Mouse (Mus musculus): ENCODE data around the gene Lsm10. TPM values are rescaled to one million over a fixed set of nuclear protein-coding genes. Genes with fewer than 3 reads are reported as not detected.

Lsm10 gene
- polyA plus RNA-seq, 1 experiment from 2014 or later, result 27.7 TPM

DNA sequence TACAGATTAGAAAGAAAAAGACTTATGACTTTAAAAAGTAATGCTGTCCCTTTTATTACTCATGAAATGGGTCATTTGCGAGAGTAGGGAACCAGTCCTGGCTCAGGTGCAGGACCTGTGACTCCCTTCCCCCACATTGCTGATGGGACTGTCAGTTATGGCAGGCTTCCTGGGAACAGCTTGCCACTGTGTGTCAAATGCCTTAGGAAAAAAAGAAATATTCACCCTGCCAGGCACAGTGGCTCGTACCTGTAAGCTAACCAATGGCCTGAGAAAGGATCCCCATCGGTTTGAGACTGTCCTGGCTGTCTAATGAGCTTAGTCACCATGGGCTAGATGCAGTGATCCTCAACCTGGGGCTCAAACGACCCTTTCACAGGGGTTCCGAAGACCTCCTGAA is 23.6 kb downstream of the Lsm10 start:
- no peak for TF ChIP-seq EP300 (IDR thresholded peaks at IDR 0.05; ENCODE audit: low read depth)
- Histone ChIP-seq H3K27me3 (ENCODE audit: insufficient read depth, low read length) (no peaks in the 10 kb centered on the region), H3K4me3 (ENCODE audit: low read depth, low read length) (no peak overlapping the region), H3K27ac (ENCODE audit: low read depth) (no peak overlapping the region), H3K9ac (replicated peaks) (no peak overlapping the region), H3K4me2 (ENCODE audit: low read depth, low read length) (no peak overlapping the region), H3K9me3 (ENCODE audit: low read length) (no peaks in the 10 kb centered on the region), H3K4me1 (ENCODE audit: insufficient read depth) (peaks cover 7% of the 10 kb centered on the region), H3K36me3 (replicated peaks; ENCODE audit: insufficient read depth, low read length) (peaks cover 7% of the 10 kb centered on the region; the same call in 1 of the 2 replicates)
- ATAC-seq (no peak), DNase-seq (no peak)
- WGBS (ENCODE audit: insufficient replicate concordance), result 81% methylated on average over 5 of the region's 5 CpGs

DNA sequence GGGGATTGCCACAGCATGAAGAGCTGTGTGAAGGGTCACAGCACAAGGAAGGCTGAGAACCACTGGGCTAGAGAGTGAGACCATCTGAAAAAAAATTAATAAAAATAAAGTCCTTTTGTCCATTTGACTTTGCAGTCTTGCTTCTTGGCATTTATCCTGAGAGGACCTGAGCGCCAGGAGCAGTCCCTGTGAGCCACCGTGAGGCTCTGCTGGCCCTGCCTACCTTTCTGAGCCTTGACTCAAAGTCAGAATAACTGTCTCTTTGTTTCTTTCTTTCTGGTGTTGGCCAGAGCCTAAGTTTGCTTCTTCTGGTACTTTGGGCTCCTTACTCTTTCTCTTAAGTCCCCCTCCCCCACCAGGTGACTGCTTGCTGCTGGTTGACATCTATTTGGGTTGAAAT is 24.1 kb downstream of the Lsm10 start:
- no peak overlapping the region for H3K4me2 ChIP-seq (ENCODE audit: low read depth, low read length)
- H3K27me3 ChIP-seq (ENCODE audit: insufficient read depth, low read length), result no peaks in the 10 kb centered on the region
- peaks cover 5% of the 10 kb centered on the region for H3K4me1 ChIP-seq (ENCODE audit: insufficient read depth)
- peaks cover 8% of the 10 kb centered on the region; the same call in 1 of the 2 replicates for H3K36me3 ChIP-seq (replicated peaks; ENCODE audit: insufficient read depth, low read length)
- DNase-seq (no peak), ATAC-seq (no peak)
- 86% methylated on average over 2 of the region's 2 CpGs for WGBS (ENCODE audit: insufficient replicate concordance)
- H3K27ac ChIP-seq (ENCODE audit: low read depth), result no peak overlapping the region
- no peak overlapping the region for H3K4me3 ChIP-seq (ENCODE audit: low read depth, low read length)
- H3K9me3 ChIP-seq (ENCODE audit: low read length), result no peaks in the 10 kb centered on the region
- no peak for TF ChIP-seq EP300 (IDR thresholded peaks at IDR 0.05; ENCODE audit: low read depth)
- no peak for TF ChIP-seq CTCF (IDR thresholded peaks at IDR 0.05; ENCODE audit: low read depth)
- H3K9ac ChIP-seq (replicated peaks), result no peak overlapping the region

DNA sequence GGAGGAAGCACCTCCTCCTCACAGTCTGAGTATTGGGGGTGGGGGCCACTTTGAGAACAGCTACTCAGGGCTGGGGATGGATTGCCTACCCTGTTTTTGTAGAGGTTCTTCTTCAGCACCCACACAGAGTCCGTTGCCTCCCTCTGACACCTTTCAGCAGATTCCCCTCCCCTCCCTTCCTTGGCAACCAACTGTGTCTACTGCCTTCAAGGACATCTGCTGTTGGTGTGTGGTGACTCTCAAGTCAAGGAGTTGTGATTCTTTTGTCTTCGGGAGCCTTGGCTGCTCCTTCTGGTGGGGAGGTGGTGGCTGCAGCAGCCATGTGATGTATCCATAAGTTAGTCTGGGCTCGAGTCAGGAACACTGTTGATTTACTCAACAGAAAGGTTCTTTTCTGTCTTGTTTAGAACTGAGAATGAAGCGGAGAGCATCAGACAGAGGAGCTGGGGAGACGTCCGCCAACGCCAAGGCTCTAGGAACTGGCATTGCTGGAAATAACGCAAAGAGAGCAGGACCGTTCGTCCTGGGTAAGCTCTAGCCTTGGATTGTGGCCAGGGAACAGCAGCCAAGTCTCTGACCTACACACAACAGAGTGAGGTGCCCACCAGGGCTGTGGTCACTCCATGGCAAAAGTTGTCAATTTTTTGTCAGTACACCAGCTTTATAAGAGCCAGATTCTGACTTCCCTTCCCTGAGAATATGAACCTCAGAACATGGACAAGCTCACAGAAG is 27.1 kb downstream of the Lsm10 start:
- WGBS (ENCODE audit: insufficient replicate concordance), result 87% methylated on average over 10 of the region's 10 CpGs
- Histone ChIP-seq H3K27me3 (ENCODE audit: insufficient read depth, low read length) (no peaks in the 10 kb centered on the region), H3K27ac (ENCODE audit: low read depth) (no peak overlapping the region), H3K4me3 (ENCODE audit: low read depth, low read length) (no peak overlapping the region), H3K36me3 (replicated peaks; ENCODE audit: insufficient read depth, low read length) (peaks cover 23% of the 10 kb centered on the region), H3K4me2 (ENCODE audit: low read depth, low read length) (no peak overlapping the region), H3K9me3 (ENCODE audit: low read length) (no peaks in the 10 kb centered on the region), H3K9ac (replicated peaks) (no peak overlapping the region), H3K4me1 (ENCODE audit: insufficient read depth) (no peaks in the 10 kb centered on the region)
- DNase-seq (no peak), ATAC-seq (no peak)
- TF ChIP-seq CTCF (IDR thresholded peaks at IDR 0.05; ENCODE audit: low read depth) (no peak), EP300 (IDR thresholded peaks at IDR 0.05; ENCODE audit: low read depth) (no peak)

DNA sequence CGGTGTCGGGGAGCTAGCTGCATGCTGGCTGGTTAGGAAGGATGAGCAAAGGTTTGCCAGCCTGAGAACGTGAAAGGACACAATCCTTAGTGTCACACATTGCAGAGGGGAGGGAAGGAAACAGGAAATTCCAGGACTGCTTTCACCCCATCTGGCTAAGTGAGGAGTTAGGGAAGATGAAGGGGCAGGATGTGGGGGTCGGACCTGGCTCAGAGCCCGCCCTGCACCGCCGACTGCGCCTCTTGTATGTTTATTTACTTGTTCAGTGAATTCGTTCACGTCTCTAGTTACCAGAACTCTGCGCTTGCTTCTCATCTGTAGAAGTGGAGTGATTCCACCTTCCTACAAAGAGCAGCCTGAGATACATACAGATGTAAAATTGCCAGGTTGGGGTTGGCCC is 34.1 kb downstream of the Lsm10 start:
- DNase-seq (no peak), ATAC-seq (no peak)
- WGBS (ENCODE audit: insufficient replicate concordance), result 72% methylated on average over 11 of the region's 11 CpGs
- Histone ChIP-seq H3K36me3 (replicated peaks; ENCODE audit: insufficient read depth, low read length) (peaks cover 36% of the 10 kb centered on the region), H3K4me2 (ENCODE audit: low read depth, low read length) (no peak overlapping the region), H3K4me3 (ENCODE audit: low read depth, low read length) (no peak overlapping the region), H3K27me3 (ENCODE audit: insufficient read depth, low read length) (no peaks in the 10 kb centered on the region), H3K9me3 (ENCODE audit: low read length) (no peaks in the 10 kb centered on the region), H3K27ac (ENCODE audit: low read depth) (peak overlapping the region; percentile 45; the same call in 1 of the 2 replicates), H3K4me1 (ENCODE audit: insufficient read depth) (peaks cover 4% of the 10 kb centered on the region; the same call in 1 of the 2 replicates), H3K9ac (replicated peaks) (no peak overlapping the region)
- TF ChIP-seq EP300 (IDR thresholded peaks at IDR 0.05; ENCODE audit: low read depth) (no peak), CTCF (IDR thresholded peaks at IDR 0.05; ENCODE audit: low read depth) (no peak)

DNA sequence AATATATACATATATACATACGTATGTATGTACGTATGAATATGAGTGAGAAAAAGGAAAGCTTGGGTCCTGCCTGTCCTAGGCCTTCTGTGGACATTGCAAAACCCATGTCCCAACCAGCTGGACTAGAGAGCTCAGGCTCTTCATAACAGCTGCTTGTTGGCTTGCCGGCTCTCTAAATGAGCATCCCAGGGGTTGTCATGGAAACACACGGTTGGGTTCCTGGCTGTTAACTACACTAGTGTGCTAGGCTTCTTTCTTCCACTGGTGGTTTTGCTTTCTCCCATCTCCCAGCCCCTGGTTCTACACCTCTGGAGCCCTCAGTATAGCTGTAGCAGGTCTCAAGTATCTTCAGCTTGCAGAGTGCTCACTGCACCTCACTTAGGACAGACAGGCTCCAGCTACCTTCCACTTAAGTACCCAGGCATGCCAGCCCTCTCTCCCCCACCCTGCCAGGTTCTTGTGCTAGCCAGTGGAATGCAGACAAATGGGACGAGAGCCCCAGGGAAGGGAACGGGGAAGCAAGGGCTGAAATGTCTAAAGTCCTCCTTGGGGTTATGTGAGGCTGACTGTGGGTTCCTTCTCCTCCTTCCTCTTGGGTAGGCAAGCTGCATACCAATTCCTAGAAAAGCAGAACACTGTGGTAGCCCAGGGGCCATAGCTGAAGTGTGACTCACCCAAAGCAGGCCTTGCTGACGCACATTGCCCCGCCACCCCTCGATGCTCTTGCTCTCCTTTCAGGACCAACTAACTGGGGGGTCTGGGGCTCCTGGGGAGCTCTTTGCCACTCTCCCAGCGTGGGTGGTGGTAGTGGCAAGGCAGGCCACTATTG is 35.1 kb downstream of the Lsm10 start:
- peak; percentile 67 for ATAC-seq
- no peaks in the 10 kb centered on the region for H3K27me3 ChIP-seq (ENCODE audit: insufficient read depth, low read length)
- WGBS (ENCODE audit: insufficient replicate concordance), result 61% methylated on average over 10 of the region's 10 CpGs
- no peak overlapping the region for H3K4me3 ChIP-seq (ENCODE audit: low read depth, low read length)
- no peak overlapping the region for H3K4me2 ChIP-seq (ENCODE audit: low read depth, low read length)
- H3K9ac ChIP-seq (replicated peaks), result no peak overlapping the region
- no peaks in the 10 kb centered on the region for H3K9me3 ChIP-seq (ENCODE audit: low read length)
- no peak for DNase-seq
- H3K4me1 ChIP-seq (ENCODE audit: insufficient read depth), result peaks cover 4% of the 10 kb centered on the region; the same call in 1 of the 2 replicates
- H3K36me3 ChIP-seq (replicated peaks; ENCODE audit: insufficient read depth, low read length), result peaks cover 36% of the 10 kb centered on the region
- TF ChIP-seq EP300 (IDR thresholded peaks at IDR 0.05; ENCODE audit: low read depth), result no peak
- no peak for TF ChIP-seq CTCF (IDR thresholded peaks at IDR 0.05; ENCODE audit: low read depth)
- H3K27ac ChIP-seq (ENCODE audit: low read depth), result peak overlapping the region; percentile 79

DNA sequence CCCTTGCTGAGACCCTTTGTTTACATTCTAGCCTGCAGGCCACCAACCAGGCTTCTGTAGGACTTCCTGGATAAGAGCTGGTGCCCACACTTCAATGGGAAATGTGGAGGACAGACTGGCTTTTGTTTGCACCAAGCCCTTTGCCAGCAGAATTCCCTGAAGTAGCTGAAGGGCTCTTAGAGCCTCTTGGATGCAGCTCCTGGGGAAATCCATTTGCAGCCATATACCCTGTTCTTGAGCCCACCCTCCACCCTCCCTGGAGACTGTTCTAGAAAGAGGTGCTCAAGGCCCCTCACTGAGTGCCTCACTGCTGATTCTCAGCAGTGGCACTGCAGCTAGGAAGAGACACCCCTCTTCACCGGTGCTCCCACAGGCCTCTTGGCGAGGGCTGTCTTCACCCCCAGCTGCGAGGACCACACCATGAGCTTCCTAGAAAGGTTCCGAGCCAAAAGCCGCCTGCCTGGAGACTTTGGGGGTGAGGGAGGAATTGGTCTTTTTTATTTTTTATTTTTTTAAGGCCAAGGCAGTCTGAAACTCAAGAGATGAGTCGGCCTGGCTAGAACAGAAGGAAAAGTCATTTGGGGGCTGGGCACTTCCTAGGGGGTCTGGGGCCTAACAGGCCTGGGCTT is 36.3 kb downstream of the Lsm10 start:
- Histone ChIP-seq H3K4me3 (ENCODE audit: low read depth, low read length) (no peak overlapping the region), H3K4me2 (ENCODE audit: low read depth, low read length) (no peak overlapping the region), H3K36me3 (replicated peaks; ENCODE audit: insufficient read depth, low read length) (peaks cover 37% of the 10 kb centered on the region), H3K4me1 (ENCODE audit: insufficient read depth) (peaks cover 4% of the 10 kb centered on the region; the same call in 1 of the 2 replicates), H3K9ac (replicated peaks) (no peak overlapping the region), H3K9me3 (ENCODE audit: low read length) (no peaks in the 10 kb centered on the region), H3K27ac (ENCODE audit: low read depth) (peak overlapping the region; percentile 79; the same call in 1 of the 2 replicates), H3K27me3 (ENCODE audit: insufficient read depth, low read length) (no peaks in the 10 kb centered on the region)
- ATAC-seq (no peak), DNase-seq (no peak)
- TF ChIP-seq CTCF (IDR thresholded peaks at IDR 0.05; ENCODE audit: low read depth), result no peak
- 86% methylated on average over 6 of the region's 6 CpGs for WGBS (ENCODE audit: insufficient replicate concordance)

Data from liver, postnatal 0 days (tissue).